Mouse (Mus musculus) myocyte (in vitro differentiated cells): Measurements from ENCODE around the gene Atp2b4. TPM values are rescaled to one million over a fixed set of nuclear protein-coding genes. Genes with fewer than 3 reads are reported as not detected.

Experiments used
- H3K27me3 ChIP-seq: one replicate; pipeline ENCODE4 v1.6.1; 2011; ENCODE audit not compliant: control insufficient read depth, insufficient read depth, insufficient read length
- H3K36me3 ChIP-seq: one replicate; pipeline ENCODE4 v1.6.1; 2011; ENCODE audit not compliant: control insufficient read depth, insufficient read depth
- H3K4me2 ChIP-seq: one replicate; pipeline ENCODE4 v1.6.1; 2011; ENCODE audit warnings: low read depth, control low read depth
- H3K4me3 ChIP-seq: one replicate; pipeline ENCODE4 v1.5.1; 2011; ENCODE audit warnings: mild to moderate bottlenecking, control low read depth, moderate library complexity
- H3K79me2 ChIP-seq: one replicate; pipeline ENCODE4 v1.6.1; 2011; ENCODE audit not compliant: control insufficient read depth, insufficient read depth
- H3ac ChIP-seq: one replicate; pipeline ENCODE4 v1.6.1; 2011; ENCODE audit not compliant: control insufficient read depth, insufficient read length
- CEBPB ChIP-seq: IDR thresholded peaks from 2 replicates; pipeline ENCODE4 v1.6.1; 2011; ENCODE audit warnings: mild to moderate bottlenecking, moderate library complexity; ENCODE audit not compliant: poor library complexity, insufficient read depth, severe bottlenecking
- E2F4 ChIP-seq: IDR thresholded peaks from one replicate; pipeline ENCODE4 v1.6.1; 2011; ENCODE audit warnings: mild to moderate bottlenecking, control low read depth, moderate library complexity; ENCODE audit not compliant: insufficient read depth
- MAX ChIP-seq: IDR thresholded peaks from one replicate; pipeline ENCODE4 v1.6.1; 2011; ENCODE audit warnings: low read depth, mild to moderate bottlenecking, control low read depth
- MYOD1 ChIP-seq, 3 experiments: IDR thresholded peaks; one replicate each; pipeline ENCODE4 v1.6.1; 2011; ENCODE audit warnings: control low read depth in 2 of 3, low read depth in 2 of 3, mild to moderate bottlenecking in 2 of 3, moderate library complexity in 1 of 3; ENCODE audit not compliant: insufficient read length in 2 of 3, control insufficient read depth in 1 of 3
- MYOG ChIP-seq, 3 experiments: IDR thresholded peaks; one replicate each; pipeline ENCODE4 v1.6.1; 2011; ENCODE audit warnings: control low read depth in 2 of 3, low read depth in 2 of 3, mild to moderate bottlenecking in 2 of 3; ENCODE audit not compliant: insufficient read length in 2 of 3, control insufficient read depth in 1 of 3, insufficient read depth in 1 of 3
- POLR2A ChIP-seq: IDR thresholded peaks from one replicate; pipeline ENCODE4 v1.6.1; 2011; ENCODE audit warnings: low read depth, mild to moderate bottlenecking, control low read depth, moderate library complexity; ENCODE audit not compliant: insufficient read length
- POLR2AphosphoS2 ChIP-seq: IDR thresholded peaks from one replicate; pipeline ENCODE4 v1.6.1; 2011; ENCODE audit warnings: low read depth, control low read depth; ENCODE audit not compliant: insufficient read length
- REST ChIP-seq: IDR thresholded peaks from one replicate; pipeline ENCODE4 v1.6.1; 2011; ENCODE audit warnings: mild to moderate bottlenecking, control low read depth, moderate library complexity; ENCODE audit not compliant: insufficient read depth, insufficient read length
- SRF ChIP-seq: IDR thresholded peaks from one replicate; pipeline ENCODE4 v1.6.1; 2011; ENCODE audit warnings: low read depth; ENCODE audit not compliant: control insufficient read depth, insufficient read length
- TCF12 ChIP-seq: IDR thresholded peaks from one replicate; pipeline ENCODE4 v1.6.1; 2011; ENCODE audit warnings: mild to moderate bottlenecking, control low read depth; ENCODE audit not compliant: poor library complexity, insufficient read depth, severe bottlenecking
- TCF3 ChIP-seq: IDR thresholded peaks from one replicate; pipeline ENCODE4 v1.6.1; 2011; ENCODE audit warnings: low read depth, control low read depth; ENCODE audit not compliant: insufficient read length
- USF1 ChIP-seq: IDR thresholded peaks from one replicate; pipeline ENCODE4 v1.6.1; 2011; ENCODE audit warnings: low read depth, mild to moderate bottlenecking, control low read depth, moderate library complexity
- polyA plus RNA-seq: library from polyadenylated mRNA; unstranded; fragments of >200 nt; fragmentation: generic; extraction: Trizol; gene quantifications from one replicate; pipeline ENCODE4 v1.2.1, GENCODE M21; 2012; ENCODE audit warnings: missing spikeins

Gene Atp2b4
- 28.1 TPM for polyA plus RNA-seq

- no peaks in the 10 kb centered on the region for H3K27me3 ChIP-seq
- H3K4me2 ChIP-seq, result peak within 1 kb of the TSS; percentile 90
- no peak within 1 kb of the TSS for H3ac ChIP-seq
- no peak for TF ChIP-seq MYOD1 (IDR thresholded peaks at IDR 0.05; ENCODE audit: control insufficient read depth in 1 of 3, insufficient read length in 2 of 3, low read depth in 2 of 3)
- no peak for TF ChIP-seq POLR2AphosphoS2
- no peak for TF ChIP-seq MAX
- TF ChIP-seq E2F4, result no peak
- no peak for TF ChIP-seq SRF
- no peak for TF ChIP-seq REST
- peaks cover 33% of the 10 kb centered on the region for H3K79me2 ChIP-seq
- H3K4me3 ChIP-seq, result peak within 1 kb of the TSS; percentile 76
- H3K36me3 ChIP-seq, result no peaks in the 10 kb centered on the region
Measured at GRCm38 (mm10) chr1:133800948-133801393, at the start of gene Atp2b4. Gene Atp2b4 (minus strand): TSS chr1:133801041.

GRCm38 (mm10) chr1:133844734-133845133, 43.9 kb upstream of the Atp2b4 start:
- Histone ChIP-seq H3K4me3 (no peak overlapping the region), H3ac (no peak overlapping the region), H3K4me2 (no peak overlapping the region), H3K79me2 (no peaks in the 10 kb centered on the region), H3K36me3 (no peaks in the 10 kb centered on the region), H3K27me3 (no peaks in the 10 kb centered on the region)
- no peak for TF ChIP-seq MYOG (IDR thresholded peaks at IDR 0.05; ENCODE audit: control insufficient read depth in 1 of 3, insufficient read depth in 1 of 3, insufficient read length in 2 of 3, low read depth in 2 of 3)

DNA sequence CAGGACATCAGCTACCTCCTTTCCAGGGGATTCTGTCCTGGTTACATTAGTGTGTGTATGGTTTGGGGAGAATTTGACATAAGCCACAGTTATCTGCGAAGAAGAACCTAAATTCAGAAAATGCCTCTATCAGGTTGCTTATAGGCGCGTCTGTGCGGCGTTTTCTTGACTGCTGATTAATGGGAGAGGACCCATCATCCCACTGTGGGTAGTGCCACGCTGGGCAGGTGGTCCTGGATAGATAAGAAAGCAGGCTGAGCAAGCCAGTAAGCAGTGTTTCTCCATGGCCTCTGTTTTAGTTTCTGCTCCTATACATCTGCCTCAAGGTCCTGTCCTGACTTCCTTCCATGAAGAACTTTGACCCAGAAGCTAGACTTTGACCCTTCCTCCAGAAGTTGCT, 43.1 kb upstream of the Atp2b4 start:
- Histone ChIP-seq H3K36me3 (no peaks in the 10 kb centered on the region), H3ac (no peak overlapping the region), H3K79me2 (no peaks in the 10 kb centered on the region), H3K4me3 (no peak overlapping the region), H3K4me2 (peak overlapping the region; percentile 35), H3K27me3 (no peaks in the 10 kb centered on the region)
- TF ChIP-seq E2F4 (no peak), TCF12 (no peak), USF1 (no peak), MAX (no peak), MYOG (IDR thresholded peaks at IDR 0.05; ENCODE audit: control insufficient read depth in 1 of 3, insufficient read depth in 1 of 3, insufficient read length in 2 of 3, low read depth in 2 of 3) (no peak), REST (no peak), SRF (no peak), TCF3 (no peak), CEBPB (no peak), MYOD1 (IDR thresholded peaks at IDR 0.05; ENCODE audit: control insufficient read depth in 1 of 3, insufficient read length in 2 of 3, low read depth in 2 of 3) (no peak), POLR2AphosphoS2 (no peak), POLR2A (no peak)

DNA sequence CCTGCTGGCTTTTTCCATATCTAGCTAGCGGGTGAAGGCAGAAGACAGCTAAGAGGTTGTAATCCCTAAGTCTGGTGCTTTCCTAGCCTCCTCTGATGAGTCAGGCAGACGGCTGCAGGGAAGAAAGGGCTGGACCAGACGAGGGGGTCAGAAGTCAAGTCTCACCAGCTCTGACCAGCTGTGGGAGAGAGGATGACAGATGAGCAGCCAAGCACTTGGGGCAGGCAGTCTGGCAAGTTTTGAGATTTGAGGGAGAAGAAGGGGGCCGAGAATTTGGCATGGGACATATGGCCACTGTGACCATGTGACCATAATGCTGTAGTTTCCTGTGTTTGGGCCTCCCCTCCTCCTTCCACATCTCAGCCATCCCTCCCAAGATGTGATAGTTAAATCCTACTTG, 42.5 kb upstream of the Atp2b4 start:
- Histone ChIP-seq H3K79me2 (no peaks in the 10 kb centered on the region), H3K27me3 (no peaks in the 10 kb centered on the region), H3K4me2 (peak overlapping the region; percentile 35)

DNA sequence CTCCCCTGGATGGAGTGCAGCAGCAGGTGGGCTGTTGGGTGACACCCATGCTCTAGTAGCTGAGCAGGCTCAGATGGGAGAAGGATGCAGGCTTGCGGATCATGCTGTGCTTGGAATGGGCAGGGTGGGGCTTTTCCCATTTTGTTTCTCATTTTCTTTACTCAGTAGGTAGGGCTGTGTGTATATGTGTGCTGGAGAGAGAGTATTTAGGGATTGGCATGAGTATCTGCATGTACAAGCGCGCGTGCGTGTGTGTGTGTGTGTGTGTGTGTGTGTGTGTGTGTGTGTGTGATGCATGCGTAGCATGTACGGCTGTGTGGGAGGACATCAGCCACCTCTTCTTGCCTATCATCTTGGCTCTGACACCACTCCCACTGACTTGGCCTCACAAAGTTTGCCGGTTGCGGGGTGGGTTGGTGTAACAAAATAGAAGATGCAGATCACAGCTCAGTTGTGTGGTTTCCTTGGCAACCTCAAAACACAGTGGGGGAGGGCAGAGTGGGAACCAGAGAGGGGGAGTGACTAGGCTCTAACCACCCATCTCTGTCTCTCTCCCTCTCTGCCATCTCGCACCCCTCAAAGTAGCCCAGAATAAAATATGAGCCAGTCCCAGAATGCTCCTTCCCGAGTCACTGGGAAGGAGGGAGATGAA, 41.4 kb upstream of the Atp2b4 start:
- Histone ChIP-seq H3K4me2 (peak overlapping the region; percentile 35), H3K36me3 (no peaks in the 10 kb centered on the region), H3K79me2 (no peaks in the 10 kb centered on the region), H3K4me3 (no peak overlapping the region), H3ac (no peak overlapping the region), H3K27me3 (no peaks in the 10 kb centered on the region)
- TF ChIP-seq MYOG (IDR thresholded peaks at IDR 0.05; ENCODE audit: control insufficient read depth in 1 of 3, insufficient read depth in 1 of 3, insufficient read length in 2 of 3, low read depth in 2 of 3), result no peak
- TF ChIP-seq SRF, result no peak
- no peak for TF ChIP-seq E2F4
- no peak for TF ChIP-seq CEBPB
- no peak for TF ChIP-seq TCF3
- no peak for TF ChIP-seq MYOD1 (IDR thresholded peaks at IDR 0.05; ENCODE audit: control insufficient read depth in 1 of 3, insufficient read length in 2 of 3, low read depth in 2 of 3)
- no peak for TF ChIP-seq REST
- no peak for TF ChIP-seq POLR2A
- no peak for TF ChIP-seq MAX
- TF ChIP-seq USF1, result no peak
- TF ChIP-seq POLR2AphosphoS2, result no peak
- TF ChIP-seq TCF12, result no peak

More for the DNA sequence above, 42.5 kb upstream of the Atp2b4 start:
- TF ChIP-seq E2F4, result no peak
- peak; percentile 9 for TF ChIP-seq TCF3
- TF ChIP-seq USF1, result peak; percentile 77
- TF ChIP-seq POLR2AphosphoS2, result no peak
- TF ChIP-seq TCF12, result peak; percentile 24
- no peak for TF ChIP-seq REST
- no peak for TF ChIP-seq MAX
- no peak for TF ChIP-seq CEBPB
- no peak for TF ChIP-seq POLR2A
- peak in 2 of 3 experiments; percentile 63 to 70 for TF ChIP-seq MYOD1 (IDR thresholded peaks at IDR 0.05; ENCODE audit: control insufficient read depth in 1 of 3, insufficient read length in 2 of 3, low read depth in 2 of 3)
- peak in 1 of 3 experiments; percentile 36 for TF ChIP-seq MYOG (IDR thresholded peaks at IDR 0.05; ENCODE audit: control insufficient read depth in 1 of 3, insufficient read depth in 1 of 3, insufficient read length in 2 of 3, low read depth in 2 of 3)
- TF ChIP-seq SRF, result no peak
- H3K36me3 ChIP-seq, result no peaks in the 10 kb centered on the region
- no peak overlapping the region for H3K4me3 ChIP-seq
- H3ac ChIP-seq, result no peak overlapping the region
